Mouse (Mus musculus) CD4-positive, CD25-positive, alpha-beta regulatory T cell, adult 2 months (primary cell): ENCODE measurements around the gene Iah1.
A peak's percentile ranks its signal among the peaks of the same experiment; 100 is the strongest.

Experiments
- DNase-seq: peaks from one replicate; pipeline ENCODE4 v3.0.0-alpha.2; 2012; ENCODE audit warnings: low read depth, low spot score

The Iah1 gene

GRCm38 (mm10) chr12:21364624-21365435 lies 48.6 kb downstream of the Iah1 start:
- no peak for DNase-seq

DNA sequence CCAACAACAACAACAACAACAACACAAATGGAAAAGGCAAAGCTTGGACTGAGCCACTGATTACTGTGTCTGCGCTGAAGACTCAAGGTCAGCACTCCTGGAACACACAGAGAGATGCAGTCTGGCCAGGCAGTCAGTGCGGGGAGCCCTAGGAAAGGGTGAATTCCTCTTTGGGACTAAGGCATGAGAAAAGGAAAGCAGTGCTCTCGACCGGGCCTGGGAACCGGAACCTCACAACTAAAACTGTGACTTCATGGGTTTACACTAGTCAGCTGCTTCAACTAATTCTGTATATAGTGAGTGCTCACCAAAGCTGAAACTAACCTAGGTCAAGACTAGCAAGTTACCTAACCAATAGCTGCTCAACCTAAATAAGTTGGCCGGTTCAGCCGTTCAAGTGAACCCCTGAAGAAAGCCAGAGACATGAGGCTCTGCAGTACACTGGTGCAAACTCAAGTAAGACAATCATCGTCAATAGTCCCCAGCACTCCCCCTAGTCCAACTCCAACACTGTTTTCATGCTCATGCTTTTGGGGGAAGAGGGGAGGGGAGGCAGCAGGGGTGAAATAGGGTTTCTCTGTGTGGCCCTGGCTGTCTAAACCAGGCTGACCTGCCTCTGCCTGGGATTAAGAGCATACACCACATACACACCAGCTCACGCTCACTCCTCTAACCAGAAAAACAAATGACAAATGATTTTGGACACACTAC lies 52.3 kb downstream of the Iah1 start:
- DNase-seq, result no peak

DNA sequence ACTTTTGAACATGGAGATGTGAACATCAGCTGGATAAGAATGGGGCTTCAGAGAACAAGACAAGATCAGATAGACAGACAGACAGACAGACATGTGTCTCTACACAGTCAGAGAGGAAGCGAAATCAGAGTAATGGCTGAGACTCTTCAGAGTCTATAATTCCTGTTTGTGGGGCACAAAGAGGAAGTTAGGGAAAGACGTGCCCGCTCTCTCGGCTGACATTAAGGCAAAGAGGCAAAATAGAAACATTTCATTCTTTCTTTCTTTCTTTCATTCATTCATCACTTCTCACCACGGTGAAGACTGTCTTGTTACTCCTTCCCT lies 52.9 kb downstream of the Iah1 start:
- no peak for DNase-seq

DNA sequence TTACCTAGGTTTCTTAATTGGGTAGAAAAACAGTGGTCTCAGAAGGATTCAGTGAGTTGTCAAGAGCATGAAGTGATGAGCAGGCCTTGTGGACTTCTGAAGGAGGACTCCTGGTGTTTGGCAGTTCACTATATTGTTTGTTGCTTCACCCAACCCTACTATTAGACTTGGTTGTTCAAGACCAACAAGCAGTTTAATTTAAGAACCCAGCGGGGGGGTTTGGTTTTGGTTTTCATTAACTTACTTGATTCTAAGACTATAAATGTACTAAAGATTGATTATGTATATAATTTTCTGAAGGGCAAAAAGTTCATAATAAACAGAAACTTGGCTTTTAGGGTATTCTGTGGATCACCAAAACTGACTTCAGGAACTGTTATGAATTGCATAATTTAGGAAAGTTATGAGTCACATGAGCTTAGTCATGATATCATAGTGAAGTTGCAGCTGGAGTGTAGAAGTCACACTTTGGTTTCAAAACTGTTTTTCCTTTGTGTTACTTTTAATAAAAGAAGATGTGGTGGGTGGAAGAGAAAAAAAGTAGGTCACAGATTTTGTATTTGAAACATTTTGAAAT lies 53.9 kb downstream of the Iah1 start:
- no peak for DNase-seq

- peak; percentile 97 for DNase-seq
These were observed 57.1 kb downstream of the Iah1 start, which contains the start of gene Adam17 for GRCm38 (mm10) chr12:21373100-21373819. Gene Adam17, minus strand, starts transcription at chr12:21373632.
